8 mouse cellular contexts compared by ENCODE assay signal in the genomic region with DNA sequence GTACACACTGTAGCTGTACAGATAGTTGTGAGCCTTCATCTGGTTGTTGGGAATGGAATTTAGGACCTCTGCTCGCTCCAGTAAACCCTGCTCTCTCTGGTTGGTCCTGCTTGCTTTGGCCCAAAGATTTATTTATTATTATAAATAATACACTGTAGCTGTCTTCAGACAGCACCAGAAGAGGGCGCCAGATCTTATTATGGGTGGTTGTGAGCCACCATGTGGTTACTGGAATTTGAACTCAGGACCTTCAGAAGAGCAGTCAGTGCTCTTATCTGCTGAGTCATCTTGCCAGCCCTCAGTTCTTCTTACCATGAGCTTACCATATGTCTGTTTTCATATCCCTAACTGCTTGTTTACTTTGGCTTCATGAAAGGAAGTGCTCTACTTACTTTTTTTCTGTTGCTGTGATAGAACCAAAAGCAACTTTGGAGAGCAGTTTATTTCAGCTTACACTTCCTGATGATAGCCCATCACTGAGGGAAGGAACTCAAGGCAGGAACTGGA. TPM values are rescaled to one million over a fixed set of nuclear protein-coding genes. Genes with fewer than 3 reads are reported as not detected.
DNase-seq lines count a peak whose midpoint lies in the region; ATAC-seq and TF ChIP-seq lines count a peak whose summit lies in the region.
"Not testable (repeated sequence)": the region's sequence is repeated elsewhere in the genome, so short reads cannot be mapped to it uniquely, and the experiment has no call there.

No protein-coding gene starts in this region.

- peaks cover 15% of the 10 kb centered on the region; the same call in 1 of the 2 replicates for H3K4me1 ChIP-seq in heart, postnatal 0 days (ENCODE audit: control insufficient read depth, insufficient read depth)
- peaks cover 19 to 23% of the 10 kb centered on the region in 2 experiments for H3K4me1 ChIP-seq in liver, embryonic 14.5 days (replicated peaks; ENCODE audit: control insufficient read depth in 2 of 2, insufficient read depth in 2 of 2, low read length in 1 of 2)
- not testable (repeated sequence) for H3K4me1 ChIP-seq in midbrain, postnatal 0 days (ENCODE audit: insufficient read depth, low read length)

- H3K4me3 ChIP-seq in heart, postnatal 0 days (ENCODE audit: low read depth, low read length); liver, embryonic 14.5 days (ENCODE audit: insufficient read depth in 1 of 2, low read depth in 2 of 2, low read length in 2 of 2); midbrain, postnatal 0 days (ENCODE audit: low read depth, low read length): not testable (repeated sequence)

- not testable (repeated sequence) for ATAC-seq in heart, postnatal 0 days (ENCODE audit: insufficient read depth, low read depth); liver, embryonic 14.5 days (ENCODE audit: insufficient read depth); midbrain, postnatal 0 days (ENCODE audit: low FRiP score)

- H3K9ac ChIP-seq in heart, postnatal 0 days (replicated peaks; ENCODE audit: low read depth, low read length); liver, embryonic 14.5 days (replicated peaks); midbrain, postnatal 0 days (replicated peaks; ENCODE audit: low read length, poor library complexity, severe bottlenecking): not testable (repeated sequence)

- DNase-seq in 416B (ENCODE audit: low read depth) (peak; percentile 36), R1 (ENCODE audit: low read depth, low spot score) (peak; percentile 25)
- peak; percentile 24 for DNase-seq in brain, adult 2 months (ENCODE audit: low read depth, low spot score)
- DNase-seq in heart, postnatal 0 days (ENCODE audit: low spot score); midbrain, postnatal 0 days (ENCODE audit: low spot score): not testable (repeated sequence)
- DNase-seq in kidney, postnatal 10 days = peak; percentile 39
- peak in 1 of 3 experiments; percentile 10 for DNase-seq in liver, embryonic 14.5 days (ENCODE audit: low read depth in 3 of 3, low spot score in 3 of 3)
- peak; percentile 30 for DNase-seq in thymus, postnatal 25 days

- not testable (repeated sequence) for H3K9me3 ChIP-seq in heart, postnatal 0 days (replicated peaks; ENCODE audit: control insufficient read depth, low read length); liver, embryonic 14.5 days (ENCODE audit: control insufficient read depth, low read length); midbrain, postnatal 0 days (ENCODE audit: low read length)

- peak; percentile 19; the same call in 1 of the 2 replicates for TF ChIP-seq CTCF in heart, postnatal 0 days (IDR thresholded peaks at IDR 0.05; ENCODE audit: low read depth)
- peak; percentile 52 for TF ChIP-seq CTCF in liver, embryonic 14.5 days (IDR thresholded peaks at IDR 0.05; ENCODE audit: low read depth)
- peak; percentile 25 for TF ChIP-seq CTCF in midbrain, postnatal 0 days (IDR thresholded peaks at IDR 0.05)

- not testable (repeated sequence) for H3K27me3 ChIP-seq in heart, postnatal 0 days (ENCODE audit: control insufficient read depth, insufficient read depth, low read length); liver, embryonic 14.5 days (ENCODE audit: control insufficient read depth, insufficient read depth, low read length); midbrain, postnatal 0 days (ENCODE audit: insufficient read depth, low read length)

- H3K36me3 ChIP-seq in heart, postnatal 0 days (replicated peaks; ENCODE audit: control insufficient read depth, insufficient read depth, low read length) = peaks cover 10% of the 10 kb centered on the region; the same call in 1 of the 2 replicates
- not testable (repeated sequence) for H3K36me3 ChIP-seq in liver, embryonic 14.5 days (replicated peaks; ENCODE audit: control insufficient read depth, insufficient read depth, low read depth)
- peaks cover 10% of the 10 kb centered on the region for H3K36me3 ChIP-seq in midbrain, postnatal 0 days (ENCODE audit: insufficient read depth, low read length)

- not testable (repeated sequence) for TF ChIP-seq EP300 in heart, postnatal 0 days (IDR thresholded peaks at IDR 0.05; ENCODE audit: low read depth); liver, embryonic 14.5 days (IDR thresholded peaks at IDR 0.05; ENCODE audit: low read depth)

- WGBS in heart, postnatal 0 days = 74% methylated on average over 2 of the region's 2 CpGs
- WGBS in liver, embryonic 14.5 days (ENCODE audit: insufficient replicate concordance) = 43% methylated on average over 2 of the region's 2 CpGs
- 67% methylated on average over 2 of the region's 2 CpGs for WGBS in midbrain, postnatal 0 days

- H3K4me2 ChIP-seq in heart, postnatal 0 days (ENCODE audit: low read depth, low read length); liver, embryonic 14.5 days (ENCODE audit: low read depth); midbrain, postnatal 0 days (ENCODE audit: low read depth, low read length, poor library complexity, severe bottlenecking): not testable (repeated sequence)

- not testable (repeated sequence) for H3K27ac ChIP-seq in heart, postnatal 0 days (ENCODE audit: low read depth); liver, embryonic 14.5 days; midbrain, postnatal 0 days (ENCODE audit: low read depth, low read length)

RNA-seq across cellular contexts. Expression of gene Slc41a3, which starts 51.9 kb away (rescaled TPM):
- 35.0 and 39.8 TPM in 2 replicates for total RNA-seq in heart, postnatal 0 days (2014; rRNA removed; ENCODE audit: low replicate concordance)
- 17.5 and 23.4 TPM in 2 replicates for polyA plus RNA-seq in heart, postnatal 0 days (2015; fragmentation: Nextera tagmentation; extraction: Ambion mirVana)
- 23.5 and 25.3 TPM in 2 replicates for polyA plus RNA-seq in liver, embryonic 14.5 days (2012; rRNA removed)
- 27.6 and 30.6 TPM in 2 replicates for polyA plus RNA-seq in liver, embryonic 14.5 days (2014; fragmentation: Nextera tagmentation; extraction: Ambion mirVana)
- 14.8 and 15.2 TPM in 2 replicates for total RNA-seq in midbrain, postnatal 0 days (2014; rRNA removed)
- polyA plus RNA-seq in midbrain, postnatal 0 days (2015; fragmentation: Nextera tagmentation; extraction: Ambion mirVana) = 14.4 and 14.9 TPM in 2 replicates
